Mouse (Mus musculus) bone marrow, adult 2 months (tissue): ENCODE results near the gene Fscn3.

Experiments
- CTCF ChIP-seq: fragments of 200-500 bp; IDR thresholded peaks from 2 replicates; pipeline ENCODE4 v1.5.1; 2011; ENCODE audit warnings: low read length, control low read depth; ENCODE audit not compliant: control insufficient read depth, insufficient read depth
- POLR2A ChIP-seq: fragments of 200-500 bp; IDR thresholded peaks from 2 replicates; pipeline ENCODE4 v1.6.1; 2011; ENCODE audit warnings: low read depth, mild to moderate bottlenecking, control low read depth, low read length, borderline replicate concordance; ENCODE audit not compliant: control insufficient read depth

- TF ChIP-seq CTCF, result no peak
- no peak for TF ChIP-seq POLR2A
Observed at GRCm38 (mm10) chr6:28450481-28450880, 22.9 kb downstream of the Fscn3 start.
